Mouse (Mus musculus) urinary bladder, postnatal 14 days (tissue): ENCODE measurements around the gene Hyou1.
"Not testable (repeated sequence)": the region's sequence is repeated elsewhere in the genome, so short reads cannot be mapped to it uniquely, and the experiment has no call there.

Experiments
- DNase-seq: peaks from one replicate; pipeline ENCODE4 v3.0.0; 2021; ENCODE audit warnings: low spot score

Hyou1 gene

DNA sequence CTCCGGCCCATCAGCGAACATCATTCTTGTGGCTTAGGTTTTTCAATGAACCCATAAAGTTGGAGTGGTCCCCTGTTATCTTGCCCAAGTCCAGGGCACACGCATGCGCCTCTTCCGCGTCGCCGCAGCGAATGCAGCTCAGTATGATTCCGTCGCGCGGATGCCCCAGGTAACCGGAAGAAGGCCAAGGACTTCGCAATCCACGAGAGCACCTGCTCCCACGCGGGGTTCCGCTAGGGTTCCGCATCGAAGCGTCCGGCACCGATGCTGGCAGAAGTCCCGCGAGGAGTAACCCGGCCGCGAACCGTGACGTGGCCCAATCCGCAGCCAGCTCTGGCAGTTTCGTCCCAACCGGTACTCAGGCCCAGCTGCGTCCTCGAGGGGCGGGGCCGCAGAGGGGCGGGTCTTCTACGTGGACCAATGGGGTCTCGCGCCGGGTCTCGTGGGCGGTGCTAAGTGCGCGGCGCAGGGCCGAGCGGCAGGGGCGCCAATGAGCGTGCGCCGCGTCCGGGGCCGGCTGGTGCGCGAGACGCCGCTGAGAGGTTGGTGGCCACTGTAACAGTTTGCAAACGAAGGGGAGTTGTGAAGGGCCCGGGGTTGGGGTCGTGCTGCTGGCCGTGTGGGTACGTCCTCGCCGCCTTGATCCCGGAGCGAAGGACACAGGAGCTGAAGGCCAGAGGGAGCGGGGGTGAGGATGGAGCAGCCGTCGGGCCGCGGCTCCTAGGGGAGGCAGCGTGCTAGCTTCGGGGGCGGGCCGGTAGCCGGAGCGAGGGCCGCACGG is at the start of gene Hyou1:
TSS of gene Hyou1 (plus strand) at position 437 of the 781 bp plus-strand sequence.
- peak; percentile 99 for DNase-seq

DNA sequence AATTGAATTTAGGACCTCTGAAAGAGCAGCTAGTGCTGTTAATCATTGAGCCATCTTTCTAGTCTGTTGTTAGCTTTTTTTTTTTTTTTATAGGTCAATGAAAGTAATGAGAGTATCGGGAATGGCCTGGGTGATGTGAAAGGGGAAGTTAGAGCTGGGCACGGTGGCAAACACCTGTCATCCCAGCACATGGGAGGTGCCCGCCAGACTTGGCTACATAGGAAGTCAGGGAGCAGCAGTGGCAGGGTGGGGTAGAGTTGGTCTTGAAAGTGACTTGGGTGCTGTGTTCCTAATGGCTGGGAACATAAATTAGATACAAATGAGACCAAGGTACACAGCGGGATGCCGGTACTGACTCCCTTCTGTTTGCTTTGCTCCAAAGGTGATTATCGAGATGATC is 48.6 kb upstream of the Hyou1 start:
- no peak for DNase-seq

DNA sequence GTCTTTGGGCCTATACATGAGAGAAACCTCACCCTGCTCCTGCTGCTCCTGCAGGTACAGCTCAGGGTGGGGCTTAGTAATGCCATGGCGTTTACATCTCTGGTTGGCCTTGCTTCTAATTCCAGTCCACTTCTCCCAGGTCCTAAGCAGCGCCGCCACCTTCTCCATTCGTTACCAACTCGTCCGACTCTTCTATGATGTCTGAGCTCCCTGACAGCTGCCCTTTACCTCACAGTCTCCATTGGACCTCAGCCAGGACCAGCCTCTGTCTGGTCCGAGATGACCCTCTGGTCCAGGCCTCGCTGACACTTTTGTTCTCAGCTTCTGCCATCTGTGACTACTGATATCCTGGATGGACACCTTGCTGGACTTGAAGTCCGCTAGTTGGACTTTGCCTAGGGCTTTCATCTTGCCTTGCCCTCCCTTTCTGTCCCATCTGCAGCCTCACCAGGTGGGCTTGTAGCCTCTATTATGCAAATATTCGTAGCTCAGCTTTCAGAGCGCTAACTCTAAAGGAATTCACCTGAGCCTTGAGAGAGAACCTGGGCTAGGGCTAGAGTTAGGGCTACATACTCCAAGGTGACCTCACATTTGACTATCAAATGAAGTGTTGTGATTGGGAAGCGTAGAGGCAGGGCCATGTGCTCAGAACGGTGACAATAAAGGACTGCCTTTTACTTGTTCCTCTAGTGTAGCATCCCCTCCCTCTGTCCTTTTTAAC is 46.2 kb upstream of the Hyou1 start:
- no peak for DNase-seq

DNA sequence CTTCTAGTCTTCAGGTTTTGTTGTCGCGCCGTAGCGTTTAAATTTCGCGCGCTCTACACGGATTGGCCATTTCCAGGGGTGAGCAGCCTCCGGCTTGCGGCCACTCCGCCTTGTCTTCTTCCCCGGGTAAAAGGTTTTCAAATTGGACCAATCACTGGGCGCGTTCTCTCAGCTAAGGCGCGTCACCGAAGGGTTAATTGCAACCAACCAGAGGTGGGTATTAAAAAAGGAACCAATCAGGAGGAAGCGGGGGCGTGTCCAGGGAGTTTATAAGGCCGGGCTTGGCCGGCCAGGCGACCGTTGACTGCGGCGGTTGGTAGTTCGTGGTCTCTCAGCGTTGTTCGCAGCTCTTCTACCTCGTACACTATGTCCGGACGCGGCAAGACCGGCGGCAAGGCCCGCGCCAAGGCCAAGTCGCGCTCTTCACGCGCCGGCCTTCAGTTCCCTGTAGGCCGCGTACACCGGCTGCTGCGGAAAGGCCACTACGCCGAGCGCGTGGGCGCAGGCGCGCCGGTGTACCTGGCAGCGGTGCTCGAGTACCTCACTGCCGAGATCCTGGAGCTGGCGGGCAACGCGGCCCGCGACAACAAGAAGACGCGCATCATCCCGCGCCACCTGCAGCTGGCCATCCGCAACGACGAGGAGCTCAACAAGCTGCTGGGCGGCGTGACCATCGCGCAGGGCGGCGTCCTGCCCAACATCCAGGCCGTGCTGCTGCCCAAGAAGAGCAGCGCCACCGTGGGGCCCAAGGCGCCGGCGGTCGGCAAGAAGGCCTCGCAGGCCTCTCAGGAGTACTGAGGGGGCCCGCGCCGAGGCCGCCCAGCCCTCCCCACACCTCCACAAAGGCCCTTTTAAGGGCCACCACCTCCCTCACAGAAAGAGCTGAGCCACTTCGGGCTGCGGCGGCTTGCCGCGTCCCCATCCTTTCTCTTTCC is 44.6 kb upstream of the Hyou1 start, which contains the start of gene H2afx:
TSS of gene H2afx (plus strand) at position 299 of the 935 bp plus-strand sequence.
- peak; percentile 99 for DNase-seq

GRCm38 (mm10) chr9:44335331-44336092 is 43.8 kb upstream of the Hyou1 start:
- DNase-seq: peak; percentile 17

DNA sequence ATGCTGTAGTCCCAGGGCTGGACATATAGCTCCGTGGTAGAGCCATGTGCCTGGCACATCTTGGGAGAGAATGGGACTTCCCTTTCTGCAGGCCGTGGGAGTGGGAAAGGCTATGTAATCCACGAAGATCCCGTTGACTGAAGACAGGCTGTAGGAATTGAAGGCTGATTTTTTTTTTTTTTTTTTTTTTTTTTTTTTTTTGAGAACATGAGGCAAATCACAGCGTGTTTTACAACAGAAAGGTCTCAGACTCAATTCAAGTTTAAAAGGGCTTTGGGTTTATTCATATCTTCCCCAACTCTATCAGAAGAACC is 43.2 kb upstream of the Hyou1 start:
- no peak for DNase-seq

DNA sequence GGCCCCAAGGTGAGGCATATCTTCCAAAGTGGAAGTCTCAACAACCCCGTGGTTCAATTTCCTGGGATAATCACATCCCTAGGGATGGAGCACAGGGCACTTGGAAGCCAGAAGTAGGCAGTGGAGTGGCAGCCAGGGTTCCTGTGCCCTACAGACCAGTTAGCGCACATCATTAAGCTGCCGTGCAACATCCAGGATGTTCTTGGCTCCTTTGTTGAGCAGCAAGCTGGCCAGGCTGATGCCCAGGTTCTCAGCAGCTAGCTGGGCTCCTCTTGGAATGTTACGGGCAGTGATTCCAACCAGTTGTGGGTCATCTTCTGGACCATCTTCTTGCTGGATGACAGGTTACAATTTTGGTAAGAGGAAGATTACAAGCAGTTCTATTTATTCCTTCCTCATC is 42.8 kb upstream of the Hyou1 start:
- DNase-seq: not testable (repeated sequence)

GRCm38 (mm10) chr9:44336964-44337363 is 42.3 kb upstream of the Hyou1 start:
- no peak for DNase-seq

GRCm38 (mm10) chr9:44337436-44338169 is 41.7 kb upstream of the Hyou1 start:
- no peak for DNase-seq

- DNase-seq: no peak
Measured at GRCm38 (mm10) chr9:44338574-44338973, 40.7 kb upstream of the Hyou1 start.

- no peak for DNase-seq
Measured at GRCm38 (mm10) chr9:44341487-44341886, 37.8 kb upstream of the Hyou1 start.

GRCm38 (mm10) chr9:44342173-44342572 is 37.1 kb upstream of the Hyou1 start:
- DNase-seq: no peak

GRCm38 (mm10) chr9:44342605-44343004 is 36.7 kb upstream of the Hyou1 start:
- no peak for DNase-seq

- no peak for DNase-seq
Measured at GRCm38 (mm10) chr9:44343290-44343689, 36.0 kb upstream of the Hyou1 start.

DNA sequence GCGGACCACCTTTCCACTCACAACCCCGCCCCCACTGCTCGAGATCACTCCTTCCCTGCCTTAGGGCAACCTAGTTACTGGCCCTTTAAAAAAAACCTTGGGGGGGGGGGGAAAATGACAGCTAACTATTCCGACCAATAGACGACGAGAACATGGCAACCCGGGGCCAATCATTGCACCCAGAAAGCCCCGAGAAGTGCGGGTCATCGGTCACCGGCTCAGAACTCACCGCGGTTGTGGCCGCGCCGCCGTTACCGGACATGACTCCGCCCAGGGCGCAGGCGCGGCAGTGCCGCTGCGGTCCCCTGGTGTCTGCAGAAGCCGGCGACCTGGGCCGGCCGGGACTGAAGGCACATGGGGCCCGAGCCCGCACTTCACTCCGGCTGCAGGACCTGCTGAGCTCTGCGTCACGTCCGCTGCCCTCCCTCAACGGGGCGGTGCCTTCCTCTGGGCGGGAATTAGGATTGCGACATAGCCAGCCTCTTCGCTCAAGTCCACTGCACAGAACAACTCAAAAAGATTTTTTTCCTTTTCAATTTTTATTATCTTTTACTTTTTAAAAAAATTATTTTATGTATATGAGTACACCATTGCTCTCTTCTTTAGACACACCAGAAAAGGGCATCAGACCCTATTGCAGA is 35.4 kb upstream of the Hyou1 start, which contains the start of gene Hmbs:
TSS of gene Hmbs (minus strand) at position 448 of the 641 bp plus-strand sequence.
- DNase-seq: peak; percentile 94

- DNase-seq: no peak
Measured at GRCm38 (mm10) chr9:44345570-44346433, 33.5 kb upstream of the Hyou1 start.

GRCm38 (mm10) chr9:44347166-44347565 is 32.1 kb upstream of the Hyou1 start:
- DNase-seq: no peak

GRCm38 (mm10) chr9:44347621-44348020 is 31.7 kb upstream of the Hyou1 start:
- DNase-seq: no peak

DNA sequence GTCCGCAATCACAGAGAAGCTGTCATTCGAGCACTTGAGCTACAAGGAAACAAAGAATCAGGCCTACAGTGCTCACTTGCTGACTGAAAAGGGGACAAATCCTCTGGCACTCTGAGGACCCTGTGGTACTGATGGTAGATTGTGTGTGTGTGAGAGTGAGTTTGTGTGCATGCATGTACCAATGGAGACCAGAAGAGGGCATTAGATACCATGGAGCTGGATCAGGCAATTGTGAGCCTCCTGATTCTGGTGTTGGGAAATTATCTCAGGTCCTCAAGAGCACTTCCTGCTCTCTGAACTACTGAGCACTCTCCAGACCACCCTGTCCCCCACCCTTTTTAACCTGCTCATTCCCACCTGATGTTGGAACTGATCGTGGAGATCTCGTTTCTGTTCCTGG is 30.7 kb upstream of the Hyou1 start:
- DNase-seq: no peak
